Mouse (Mus musculus) hindbrain, embryonic 10.5 days (tissue): Measurements from ENCODE around the gene Arl5c. TPM values are rescaled to one million over a fixed set of nuclear protein-coding genes. Genes with fewer than 3 reads are reported as not detected.

Experiments
- DNase-seq: peaks from one replicate; pipeline ENCODE4 v3.0.0-alpha.2; 2017; ENCODE audit warnings: low spot score
- H3K27ac ChIP-seq: fragments of 300-500 bp; sonication (generic); 2 replicates; pipeline ENCODE4 v1.5.1; 2016; ENCODE audit warnings: mild to moderate bottlenecking, moderate library complexity
- H3K27me3 ChIP-seq: fragments of 300-500 bp; sonication (generic); 2 replicates; pipeline ENCODE4 v1.6.1; 2016; ENCODE audit warnings: mild to moderate bottlenecking; ENCODE audit not compliant: poor library complexity, insufficient read depth, severe bottlenecking
- H3K36me3 ChIP-seq: fragments of 300-500 bp; sonication (generic); 2 replicates; pipeline ENCODE4 v1.6.1; 2016; ENCODE audit warnings: mild to moderate bottlenecking, moderate library complexity
- H3K4me1 ChIP-seq: fragments of 300-500 bp; sonication (generic); replicated peaks from 2 replicates; pipeline ENCODE4 v1.6.1; 2016; ENCODE audit warnings: mild to moderate bottlenecking
- H3K4me3 ChIP-seq: fragments of 300-500 bp; sonication (generic); 2 replicates; pipeline ENCODE4 v1.5.1; 2016; ENCODE audit warnings: mild to moderate bottlenecking, moderate library complexity
- H3K9me3 ChIP-seq: fragments of 300-500 bp; sonication (generic); 2 replicates; pipeline ENCODE4 v1.6.1; 2016; ENCODE audit warnings: mild to moderate bottlenecking, moderate library complexity
- WGBS: fragments of 180-500 bp; shearing (Covaris S2); methylation state at CpG from one replicate; pipeline ENCODE4 v1.1.7; 2016; 5-methylcytosine and 5-hydroxymethylcytosine counted together
- polyA plus RNA-seq: library from polyadenylated mRNA; unstranded; fragments of >200 nt; fragmentation: Nextera tagmentation; extraction: Ambion mirVana; gene quantifications from 2 replicates; pipeline ENCODE4 v1.2.1, GENCODE M21; 2016

Arl5c gene
- polyA plus RNA-seq, 1 experiment from 2014 or later, result 13.3 TPM

DNA sequence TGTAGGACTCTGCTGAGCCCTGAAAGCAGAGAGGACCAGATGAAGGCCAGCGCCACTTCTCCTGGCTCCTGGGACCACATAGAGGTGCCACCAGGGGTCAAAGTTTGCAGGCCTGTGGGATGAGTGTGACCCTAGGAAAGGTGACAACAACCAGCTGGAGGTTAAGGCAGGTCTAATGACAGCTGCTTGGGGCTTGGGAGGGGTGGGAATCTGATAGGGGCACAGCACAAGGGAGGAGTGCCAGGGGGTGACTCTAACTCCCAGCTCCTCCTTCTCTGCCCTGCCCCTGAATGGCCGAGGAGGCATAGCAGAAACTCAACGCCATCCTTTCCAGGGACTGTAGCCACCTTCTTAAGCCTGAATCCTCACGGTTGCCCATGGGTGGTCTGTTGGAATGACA lies 20.8 kb upstream of the Arl5c start:
- H3K36me3 ChIP-seq, result peaks cover 49% of the 10 kb centered on the region
- DNase-seq, result no peak
- 78% methylated on average over 4 of the region's 4 CpGs for WGBS
- H3K4me3 ChIP-seq, result no peak overlapping the region
- H3K4me1 ChIP-seq, result peaks cover 47% of the 10 kb centered on the region
- H3K27me3 ChIP-seq, result peaks cover 32% of the 10 kb centered on the region
- no peak overlapping the region for H3K27ac ChIP-seq
- no peaks in the 10 kb centered on the region for H3K9me3 ChIP-seq

GRCm38 (mm10) chr11:98016177-98016576 lies 20.2 kb upstream of the Arl5c start:
- WGBS, result 95% methylated on average over 5 of the region's 5 CpGs
- DNase-seq, result no peak
- Histone ChIP-seq H3K9me3 (no peaks in the 10 kb centered on the region), H3K4me1 (peaks cover 43% of the 10 kb centered on the region), H3K27me3 (peaks cover 29% of the 10 kb centered on the region), H3K27ac (no peak overlapping the region), H3K4me3 (no peak overlapping the region), H3K36me3 (peaks cover 56% of the 10 kb centered on the region)

GRCm38 (mm10) chr11:98012831-98013230 lies 16.9 kb upstream of the Arl5c start:
- H3K4me1 ChIP-seq, result peaks cover 10% of the 10 kb centered on the region; the same call in 1 of the 2 replicates
- H3K27me3 ChIP-seq, result peaks cover 13% of the 10 kb centered on the region
- H3K9me3 ChIP-seq, result no peaks in the 10 kb centered on the region
- no peak overlapping the region for H3K27ac ChIP-seq
- H3K4me3 ChIP-seq, result no peak overlapping the region
- WGBS, result 83% methylated on average over 10 of the region's 10 CpGs
- peaks cover 82% of the 10 kb centered on the region for H3K36me3 ChIP-seq
- no peak for DNase-seq

DNA sequence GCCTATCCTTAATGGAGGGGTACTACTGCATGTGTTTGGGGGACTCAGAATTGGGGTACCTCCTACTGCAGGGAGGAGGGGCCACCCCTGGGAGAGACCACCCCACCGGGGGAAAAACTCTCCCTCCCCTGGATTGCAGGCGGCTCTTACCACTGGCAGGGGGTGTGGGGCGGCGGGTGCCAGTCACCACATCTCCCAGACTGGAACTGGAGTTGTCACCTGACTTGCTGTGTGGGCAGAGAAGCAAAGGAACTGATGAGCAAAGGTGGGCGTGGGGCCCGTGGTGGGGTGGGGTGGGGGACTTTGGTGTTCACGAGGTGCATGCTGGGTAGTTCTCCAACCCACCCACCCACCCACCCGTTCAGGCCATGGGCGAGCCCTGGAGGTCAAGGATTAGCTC lies 15.7 kb upstream of the Arl5c start:
- no peak overlapping the region; the same call in 1 of the 2 replicates for H3K27ac ChIP-seq
- H3K4me1 ChIP-seq, result peaks cover 10% of the 10 kb centered on the region; the same call in 1 of the 2 replicates
- H3K27me3 ChIP-seq, result peaks cover 13% of the 10 kb centered on the region
- H3K4me3 ChIP-seq, result no peak overlapping the region
- DNase-seq, result no peak
- H3K9me3 ChIP-seq, result no peaks in the 10 kb centered on the region
- peaks cover 81% of the 10 kb centered on the region for H3K36me3 ChIP-seq
- 71% methylated on average over 9 of the region's 9 CpGs for WGBS

GRCm38 (mm10) chr11:98008087-98008486 lies 12.1 kb upstream of the Arl5c start:
- Histone ChIP-seq H3K4me3 (no peak overlapping the region), H3K36me3 (peaks cover 79% of the 10 kb centered on the region), H3K27ac (no peak overlapping the region), H3K9me3 (no peaks in the 10 kb centered on the region), H3K4me1 (peaks cover 17% of the 10 kb centered on the region), H3K27me3 (peaks cover 34% of the 10 kb centered on the region)
- no peak for DNase-seq
- WGBS, result 87% methylated on average over 11 of the region's 11 CpGs

GRCm38 (mm10) chr11:98005686-98006085 lies 9.7 kb upstream of the Arl5c start:
- no peak for DNase-seq
- Histone ChIP-seq H3K9me3 (no peaks in the 10 kb centered on the region), H3K36me3 (peaks cover 64% of the 10 kb centered on the region), H3K27me3 (peaks cover 45% of the 10 kb centered on the region), H3K4me1 (peaks cover 29% of the 10 kb centered on the region), H3K4me3 (no peak overlapping the region), H3K27ac (no peak overlapping the region)
- 84% methylated on average over 10 of the region's 10 CpGs for WGBS

DNA sequence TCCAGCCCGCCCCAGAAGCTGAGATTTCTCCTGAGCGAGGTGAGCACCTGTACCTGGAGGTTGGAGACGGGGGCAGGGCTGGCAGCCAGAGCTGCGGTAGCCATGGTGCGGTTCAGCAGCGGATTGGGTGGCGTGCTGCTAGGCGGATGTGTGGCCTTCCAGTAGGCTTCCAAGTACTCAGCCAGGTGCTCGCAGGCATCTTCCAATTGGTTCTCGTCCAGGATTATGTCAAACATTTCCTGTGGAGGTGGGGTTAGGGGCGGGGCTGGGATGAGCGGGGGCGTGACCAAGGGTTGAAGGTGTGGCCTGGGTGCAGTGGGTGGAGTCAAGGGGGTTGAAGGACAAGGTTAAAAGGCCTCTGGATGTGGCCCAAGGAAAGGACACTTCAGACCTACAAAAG lies 9.1 kb upstream of the Arl5c start:
- WGBS, result 43% methylated on average over 13 of the region's 13 CpGs
- H3K4me1 ChIP-seq, result peaks cover 35% of the 10 kb centered on the region
- H3K9me3 ChIP-seq, result no peaks in the 10 kb centered on the region
- H3K4me3 ChIP-seq, result peak overlapping the region; percentile 12; the same call in 1 of the 2 replicates
- H3K27me3 ChIP-seq, result peaks cover 51% of the 10 kb centered on the region
- peaks cover 57% of the 10 kb centered on the region for H3K36me3 ChIP-seq
- H3K27ac ChIP-seq, result no peak overlapping the region
- DNase-seq, result no peak

DNA sequence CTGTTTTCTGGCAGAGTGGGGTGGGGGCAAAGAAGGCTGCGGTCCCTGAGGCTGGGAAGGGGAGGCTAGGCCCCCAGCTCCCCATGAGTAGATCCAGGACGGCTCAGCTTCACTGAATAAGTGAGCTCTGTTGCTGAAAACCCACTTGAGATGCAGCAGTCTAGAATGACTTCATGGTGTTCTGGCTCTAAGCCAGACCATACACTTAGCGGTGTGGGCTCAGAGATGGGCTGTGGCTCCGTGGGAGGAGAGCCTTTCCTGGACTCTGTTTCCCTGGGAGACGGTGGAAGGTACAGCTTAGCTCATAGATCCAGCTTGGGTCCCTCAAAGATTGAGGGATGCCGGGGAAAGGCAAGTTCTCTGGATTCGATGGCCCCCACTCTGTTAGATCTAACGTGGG lies 8.2 kb upstream of the Arl5c start:
- DNase-seq, result no peak

GRCm38 (mm10) chr11:98003171-98003671 lies 7.2 kb upstream of the Arl5c start:
- 37% methylated on average over 17 of the region's 17 CpGs for WGBS
- H3K4me1 ChIP-seq, result peaks cover 42% of the 10 kb centered on the region
- peaks cover 40% of the 10 kb centered on the region for H3K36me3 ChIP-seq
- no peak for DNase-seq
- 0 out of 2 replicates have a peak overlapping the region, but pooled peaks have one; percentile 41 for H3K27ac ChIP-seq
- no peaks in the 10 kb centered on the region for H3K9me3 ChIP-seq
- H3K27me3 ChIP-seq, result peaks cover 52% of the 10 kb centered on the region
- H3K4me3 ChIP-seq, result peak overlapping the region; percentile 40

More for the DNA sequence above, 8.2 kb upstream of the Arl5c start:
- Histone ChIP-seq H3K27ac (peak overlapping the region; percentile 25; the same call in 1 of the 2 replicates), H3K27me3 (peaks cover 52% of the 10 kb centered on the region), H3K36me3 (peaks cover 48% of the 10 kb centered on the region), H3K4me3 (no peak overlapping the region), H3K9me3 (no peaks in the 10 kb centered on the region), H3K4me1 (peaks cover 42% of the 10 kb centered on the region)
- 92% methylated on average over 8 of the region's 8 CpGs for WGBS

- DNase-seq, result peak; percentile 83
- H3K36me3 ChIP-seq, result peaks cover 36% of the 10 kb centered on the region
- peak overlapping the region; percentile 40 for H3K4me3 ChIP-seq
- peaks cover 56% of the 10 kb centered on the region for H3K27me3 ChIP-seq
- 9% methylated on average over 12 of the region's 12 CpGs for WGBS
- H3K27ac ChIP-seq, result 0 out of 2 replicates have a peak overlapping the region, but pooled peaks have one; percentile 41
- H3K4me1 ChIP-seq, result peaks cover 42% of the 10 kb centered on the region
- no peaks in the 10 kb centered on the region for H3K9me3 ChIP-seq
These were observed 6.6 kb upstream of the Arl5c start for GRCm38 (mm10) chr11:98002627-98003026.

DNA sequence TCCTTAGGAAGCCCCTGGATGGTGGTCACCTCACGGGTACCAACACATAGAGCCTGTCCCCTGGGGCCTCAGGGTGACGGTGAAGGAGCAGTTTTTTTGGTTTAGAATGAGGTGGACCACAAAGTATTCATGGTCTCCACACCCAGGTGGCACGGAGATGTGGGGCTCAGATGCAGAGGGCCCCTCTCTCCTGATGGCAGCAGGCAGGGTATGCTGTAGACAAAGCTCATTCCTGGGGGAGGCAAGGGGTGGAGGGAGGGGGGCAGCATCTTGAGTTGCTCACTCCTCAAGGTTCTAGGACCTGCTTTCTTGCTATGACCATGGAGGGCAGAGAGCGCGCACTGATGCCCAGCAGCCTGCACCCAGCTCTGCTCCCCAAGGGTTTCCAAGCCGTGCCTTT lies 6.0 kb upstream of the Arl5c start:
- Histone ChIP-seq H3K27me3 (peaks cover 58% of the 10 kb centered on the region), H3K27ac (peak overlapping the region; percentile 25; the same call in 1 of the 2 replicates), H3K36me3 (peaks cover 30% of the 10 kb centered on the region), H3K9me3 (no peaks in the 10 kb centered on the region), H3K4me3 (0 out of 2 replicates have a peak overlapping the region, but pooled peaks have one; percentile 40), H3K4me1 (peaks cover 42% of the 10 kb centered on the region)
- DNase-seq, result no peak
- 61% methylated on average over 6 of the region's 6 CpGs for WGBS

DNA sequence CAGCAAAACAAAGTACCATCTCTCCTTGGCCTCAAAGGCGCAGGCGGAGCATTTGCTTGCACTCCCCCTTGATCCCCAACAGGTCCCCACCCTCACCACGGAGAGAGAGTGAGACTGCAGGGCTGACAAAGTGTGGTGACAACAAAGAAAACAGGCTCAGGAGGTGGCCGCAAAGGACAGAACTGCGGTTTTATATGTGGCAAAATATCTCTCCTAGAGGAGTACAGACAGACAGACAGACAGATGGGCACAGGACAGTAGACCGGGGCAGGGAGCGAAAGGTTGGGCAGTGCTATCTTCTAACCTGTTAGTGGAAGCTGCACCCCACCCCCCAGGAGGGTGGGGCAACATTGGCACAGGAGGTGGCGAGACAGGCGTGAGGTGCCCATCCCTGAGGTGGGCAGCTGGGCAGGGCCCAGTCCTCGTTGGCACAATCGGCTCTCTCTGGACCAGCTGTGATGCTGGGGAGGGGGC lies 5.4 kb upstream of the Arl5c start:
- H3K27me3 ChIP-seq, result peaks cover 61% of the 10 kb centered on the region
- H3K4me1 ChIP-seq, result peaks cover 42% of the 10 kb centered on the region
- no peak overlapping the region for H3K4me3 ChIP-seq
- no peak overlapping the region for H3K27ac ChIP-seq
- H3K9me3 ChIP-seq, result no peaks in the 10 kb centered on the region
- WGBS, result 36% methylated on average over 11 of the region's 11 CpGs
- H3K36me3 ChIP-seq, result peaks cover 25% of the 10 kb centered on the region
- DNase-seq, result no peak

DNA sequence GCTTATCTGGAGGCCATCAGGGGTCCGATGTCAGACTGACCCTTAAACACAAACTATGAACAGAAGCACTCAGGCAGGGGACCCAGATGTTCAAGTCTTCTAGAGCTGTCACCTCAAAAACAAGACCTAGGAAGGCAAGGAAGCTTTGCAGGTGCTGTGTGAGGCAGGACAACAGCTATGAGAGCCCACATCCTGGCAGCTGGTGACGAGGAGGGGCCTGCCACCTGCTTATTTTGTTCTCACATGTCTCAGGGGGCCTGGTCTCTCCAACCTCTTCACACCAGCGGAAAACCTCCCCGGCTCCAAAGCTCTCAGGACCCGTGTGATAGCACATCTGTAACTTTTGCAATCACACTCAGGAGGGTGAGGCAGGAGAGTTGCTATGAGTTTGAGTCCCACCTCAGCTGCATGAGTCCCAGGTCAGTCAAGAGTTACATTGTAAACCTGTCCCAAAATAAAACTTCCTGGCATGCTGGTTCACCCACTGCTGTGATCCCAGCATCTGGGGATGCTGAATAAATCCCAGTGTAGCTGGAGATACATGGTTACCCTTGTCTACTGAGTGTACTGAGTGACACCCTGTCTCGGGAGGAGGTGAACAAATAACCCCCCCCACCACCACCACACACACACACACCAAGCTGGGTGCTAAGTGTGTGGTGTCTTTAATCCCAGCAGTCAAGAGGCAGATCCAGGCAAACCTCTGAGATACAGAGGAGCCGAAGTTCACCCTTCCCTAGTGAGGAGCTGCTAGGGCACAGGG lies 4.6 kb upstream of the Arl5c start:
- H3K27ac ChIP-seq, result no peak overlapping the region
- no peak for DNase-seq
- H3K4me1 ChIP-seq, result peaks cover 48% of the 10 kb centered on the region
- H3K27me3 ChIP-seq, result peaks cover 65% of the 10 kb centered on the region
- H3K4me3 ChIP-seq, result no peak overlapping the region
- peaks cover 17% of the 10 kb centered on the region for H3K36me3 ChIP-seq
- 48% methylated on average over 7 of the region's 7 CpGs for WGBS
- H3K9me3 ChIP-seq, result no peaks in the 10 kb centered on the region
